Mouse (Mus musculus) adrenal gland, adult (tissue): Measurements from ENCODE around the gene Lhfpl2.

Experiments used
- DNase-seq, 2 experiments: peaks; one replicate each; pipeline ENCODE4 v3.0.0; 2022 to 2023; ENCODE audit warnings: low spot score in 1 of 2; ENCODE audit not compliant: inconsistent age in 2 of 2

The Lhfpl2 gene

GRCm38 (mm10) chr13:94207973-94208372 lies 150.4 kb downstream of the Lhfpl2 start:
- no peak for DNase-seq

DNA sequence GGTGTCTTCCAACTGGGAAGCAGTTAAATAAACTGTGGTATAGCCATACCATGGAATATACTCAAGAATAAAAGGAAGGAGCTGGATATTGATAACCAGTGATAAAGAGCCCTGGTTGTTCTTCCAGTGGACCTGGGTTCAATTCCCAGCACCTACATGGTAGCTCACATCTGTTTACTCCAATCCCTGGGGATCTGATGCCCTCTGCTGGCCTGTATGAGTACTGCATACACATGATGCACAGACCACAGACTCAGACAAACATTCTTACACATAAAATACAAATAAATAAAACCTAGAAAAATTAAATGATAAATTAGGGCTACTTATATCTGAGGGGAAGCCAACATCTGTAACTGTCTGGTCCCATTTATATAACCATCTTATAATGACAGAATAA lies 151.3 kb downstream of the Lhfpl2 start:
- no peak for DNase-seq

GRCm38 (mm10) chr13:94211236-94212119 lies 153.9 kb downstream of the Lhfpl2 start:
- DNase-seq, result no peak

DNA sequence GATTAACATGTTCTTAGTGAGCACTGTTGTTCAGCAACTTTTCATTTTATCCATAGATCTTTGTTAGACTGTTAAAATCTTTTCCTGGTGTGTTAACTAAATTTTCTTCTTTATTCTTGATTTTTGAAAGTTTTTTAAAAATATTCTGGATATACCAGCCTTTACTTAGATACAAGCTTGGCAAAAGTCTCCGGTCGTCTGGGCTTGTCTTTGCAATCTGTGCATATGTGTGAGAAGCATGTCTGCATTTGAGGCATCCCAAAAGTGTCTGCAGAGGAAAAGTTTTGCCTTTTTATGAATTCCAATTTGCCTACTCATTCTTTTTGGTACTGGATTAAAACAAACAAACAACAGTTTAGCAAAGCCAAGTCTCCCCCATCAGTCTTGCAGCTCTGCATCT lies 154.6 kb downstream of the Lhfpl2 start:
- DNase-seq, result no peak

GRCm38 (mm10) chr13:94212716-94213115 lies 155.1 kb downstream of the Lhfpl2 start:
- peak in 1 of 2 experiments; percentile 32 for DNase-seq

GRCm38 (mm10) chr13:94223609-94224008 lies 166.0 kb downstream of the Lhfpl2 start:
- no peak for DNase-seq

DNA sequence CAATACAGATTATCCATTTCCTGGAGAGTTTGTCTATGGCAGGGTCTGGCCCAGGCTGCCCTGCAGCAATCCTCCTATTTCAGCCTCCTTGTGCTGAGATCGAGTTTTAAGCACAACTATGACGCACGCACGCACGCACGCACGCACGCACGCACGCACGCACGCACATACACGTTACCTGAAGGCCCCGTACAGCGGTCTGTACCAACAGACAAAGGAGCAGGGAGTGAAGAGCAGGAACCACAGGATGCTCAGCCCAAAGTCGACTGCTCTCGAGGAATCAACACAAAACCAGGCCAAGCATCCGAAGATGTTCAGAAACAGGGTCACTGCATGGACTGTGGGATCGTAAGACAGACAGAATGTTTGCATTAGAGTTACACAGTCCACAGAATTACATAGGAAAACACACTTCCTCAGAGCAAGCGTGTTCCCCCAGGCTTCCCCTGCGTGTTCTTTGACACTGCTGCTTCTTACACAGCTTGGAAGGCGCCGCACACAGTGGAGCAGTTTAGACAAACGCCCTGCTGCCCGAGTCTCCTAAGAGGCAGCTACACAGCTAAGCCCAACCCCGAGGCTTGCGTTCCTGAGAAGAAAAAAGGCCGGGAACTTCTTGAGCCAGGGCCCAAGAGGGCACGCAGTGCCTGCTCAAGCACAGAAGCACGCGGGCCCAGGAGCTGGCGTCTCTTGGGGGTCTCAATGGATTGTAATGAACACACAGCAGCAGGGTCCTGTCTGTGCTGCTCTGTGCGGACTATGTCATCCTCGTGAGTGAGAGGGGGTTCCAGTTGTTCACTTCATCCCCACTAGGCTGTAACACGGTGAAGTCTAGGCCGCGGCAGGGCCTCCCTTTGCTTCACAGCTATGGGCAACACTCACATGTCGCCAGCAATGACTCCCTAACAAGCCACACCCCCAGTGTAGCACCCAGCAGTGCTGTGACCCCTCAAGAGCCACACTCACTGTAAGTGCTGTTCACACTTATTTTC lies 167.4 kb downstream of the Lhfpl2 start:
- no peak for DNase-seq

- DNase-seq, result peak in 1 of 2 experiments; percentile 35
Observed at GRCm38 (mm10) chr13:94231871-94232270, 174.3 kb downstream of the Lhfpl2 start.

- DNase-seq, result no peak
Observed at GRCm38 (mm10) chr13:94239488-94239887, 181.9 kb downstream of the Lhfpl2 start.

GRCm38 (mm10) chr13:94240111-94240510 lies 182.5 kb downstream of the Lhfpl2 start:
- DNase-seq, result no peak

- no peak for DNase-seq
Observed at GRCm38 (mm10) chr13:94240873-94241272, 183.3 kb downstream of the Lhfpl2 start.

GRCm38 (mm10) chr13:94241892-94242524 lies 184.4 kb downstream of the Lhfpl2 start:
- DNase-seq, result no peak

GRCm38 (mm10) chr13:94242897-94243296 lies 185.3 kb downstream of the Lhfpl2 start:
- DNase-seq, result no peak
